Mouse (Mus musculus): ENCODE data around the gene 6030468B19Rik.

The 6030468B19Rik gene

DNA sequence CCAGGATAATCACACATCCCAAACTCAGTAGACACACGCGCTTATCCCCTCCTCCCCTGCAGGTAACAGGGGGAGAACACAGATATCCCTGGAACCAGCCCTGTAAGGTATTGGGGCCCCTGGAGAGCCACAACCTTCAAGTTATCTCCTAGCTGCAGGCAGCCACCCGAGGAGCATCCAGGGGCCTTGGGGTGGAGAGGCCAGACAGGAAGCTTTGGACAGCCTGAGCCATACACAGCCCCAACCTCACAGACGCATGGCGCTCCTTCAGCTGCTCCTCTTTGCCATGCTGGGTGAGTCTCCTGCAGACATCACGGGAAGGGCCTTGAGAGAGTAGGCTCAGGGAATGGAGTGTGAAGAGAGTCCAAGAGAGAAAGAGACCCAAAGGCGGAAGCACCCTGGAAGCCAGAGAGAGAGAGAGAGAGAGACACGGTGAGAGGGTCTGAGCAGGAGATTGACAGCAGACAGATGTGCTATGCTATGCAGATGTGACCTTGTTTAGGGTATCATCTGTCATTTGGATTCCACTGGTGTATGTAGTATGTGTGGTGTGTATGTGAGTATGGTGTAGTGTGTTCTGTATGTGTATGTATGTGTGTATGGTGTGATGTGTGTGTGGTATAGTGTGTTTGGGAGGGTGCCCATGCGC is at the start of gene 6030468B19Rik:
Gene 6030468B19Rik, plus strand, starts transcription at position 150 of the 649 bp plus-strand sequence.
- DNase-seq (ENCODE audit: low read depth, low spot score): no peak

DNA sequence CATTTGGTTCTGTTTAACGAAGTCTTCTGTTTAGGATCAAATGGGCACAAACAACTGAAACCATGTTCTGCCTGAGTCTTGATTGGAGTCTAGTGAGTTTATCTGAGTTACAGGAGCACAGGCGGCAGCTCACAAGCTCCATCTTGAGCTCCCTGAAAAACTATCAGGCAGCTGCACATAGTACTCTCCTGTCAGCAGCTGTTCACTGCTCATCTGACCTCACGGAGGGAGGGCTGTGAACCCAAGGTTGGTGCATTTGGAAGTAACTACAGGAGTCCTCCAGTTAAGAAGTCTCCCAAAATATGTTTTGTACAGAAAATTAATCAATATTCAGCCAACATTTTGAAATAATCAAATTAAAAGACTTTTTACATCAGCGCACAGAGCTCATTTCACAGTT is 48.8 kb upstream of the 6030468B19Rik start:
- DNase-seq (ENCODE audit: low read depth, low spot score): no peak

DNA sequence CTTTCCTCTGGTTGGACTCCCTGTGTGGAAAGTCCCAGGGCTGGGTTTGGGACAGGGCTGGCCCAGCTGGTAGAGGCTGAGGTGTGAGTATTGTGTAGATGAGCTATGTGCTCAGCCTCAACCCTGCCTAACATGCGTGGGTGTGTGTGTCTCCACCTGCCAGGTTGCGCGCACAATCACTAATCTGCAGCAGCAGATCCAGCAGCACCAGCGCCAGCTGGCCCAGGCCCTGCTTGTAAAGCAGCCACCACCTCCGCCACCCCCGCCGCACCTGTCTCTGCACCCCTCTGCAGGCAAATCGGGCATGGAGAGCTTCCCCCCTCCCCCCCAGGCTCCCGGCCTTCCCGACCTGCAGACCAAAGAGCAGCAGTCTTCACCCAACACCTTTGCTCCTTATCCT is 48.0 kb upstream of the 6030468B19Rik start:
- DNase-seq (ENCODE audit: low read depth, low spot score): no peak

DNA sequence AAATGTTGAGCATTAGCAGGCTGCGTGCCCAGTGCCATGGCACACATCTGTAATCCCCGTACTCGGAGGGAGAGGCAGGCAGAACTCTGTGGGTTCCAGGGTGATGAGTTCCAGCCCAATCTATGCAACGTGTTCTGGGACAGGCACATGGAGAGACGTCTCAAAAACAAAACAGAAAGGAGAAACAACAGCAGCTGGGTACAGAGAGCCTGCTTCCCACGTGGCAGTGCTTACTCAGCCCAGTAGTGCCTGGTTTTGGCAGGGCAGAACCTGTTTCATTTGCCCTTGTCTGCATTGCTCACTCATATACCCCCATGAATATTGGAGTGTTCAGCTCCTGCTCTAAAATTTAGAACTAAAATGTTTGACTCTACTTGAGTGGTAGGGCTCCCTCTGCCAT is 45.9 kb upstream of the 6030468B19Rik start:
- no peak for DNase-seq (ENCODE audit: low read depth, low spot score)

DNA sequence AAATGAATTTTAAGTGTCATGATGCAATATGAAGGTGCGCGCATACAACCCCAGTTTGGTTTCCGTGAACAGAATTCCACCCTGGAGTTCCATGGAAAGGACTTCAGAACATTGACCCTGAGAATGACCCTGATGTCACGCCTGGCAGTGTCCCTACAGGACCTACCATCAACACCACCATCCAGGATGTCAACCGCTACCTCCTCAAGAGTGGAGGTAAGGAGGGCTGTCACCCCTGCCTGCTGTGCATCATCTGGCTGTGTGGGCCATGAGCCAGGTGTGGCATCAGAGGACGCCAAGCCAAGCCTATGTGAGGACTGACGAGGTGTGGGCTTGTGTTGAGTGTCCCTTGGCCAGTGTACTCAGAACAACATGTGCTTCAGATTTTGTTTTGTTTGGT is 41.6 kb upstream of the 6030468B19Rik start:
- no peak for DNase-seq (ENCODE audit: low read depth, low spot score)

DNA sequence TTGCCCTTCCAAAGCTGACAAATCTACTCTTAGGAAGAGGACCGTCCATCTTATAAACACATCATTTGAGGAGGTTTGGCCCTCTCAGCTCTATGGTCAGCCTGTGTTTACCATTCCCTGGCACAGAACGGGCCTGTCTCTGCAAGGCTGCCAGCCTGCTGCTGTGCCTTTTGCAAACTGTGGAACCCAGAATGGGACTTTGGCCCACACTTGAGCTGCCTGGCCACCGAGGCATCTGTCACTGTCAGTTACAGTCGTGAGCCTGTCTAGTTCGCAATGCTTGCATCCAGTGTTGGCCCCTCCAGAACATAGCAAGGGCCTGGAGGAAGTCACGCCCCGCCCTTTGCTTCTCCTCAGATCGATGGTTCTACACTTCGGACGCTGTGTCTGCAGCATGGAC is 38.2 kb upstream of the 6030468B19Rik start:
- DNase-seq (ENCODE audit: low read depth, low spot score): no peak

DNA sequence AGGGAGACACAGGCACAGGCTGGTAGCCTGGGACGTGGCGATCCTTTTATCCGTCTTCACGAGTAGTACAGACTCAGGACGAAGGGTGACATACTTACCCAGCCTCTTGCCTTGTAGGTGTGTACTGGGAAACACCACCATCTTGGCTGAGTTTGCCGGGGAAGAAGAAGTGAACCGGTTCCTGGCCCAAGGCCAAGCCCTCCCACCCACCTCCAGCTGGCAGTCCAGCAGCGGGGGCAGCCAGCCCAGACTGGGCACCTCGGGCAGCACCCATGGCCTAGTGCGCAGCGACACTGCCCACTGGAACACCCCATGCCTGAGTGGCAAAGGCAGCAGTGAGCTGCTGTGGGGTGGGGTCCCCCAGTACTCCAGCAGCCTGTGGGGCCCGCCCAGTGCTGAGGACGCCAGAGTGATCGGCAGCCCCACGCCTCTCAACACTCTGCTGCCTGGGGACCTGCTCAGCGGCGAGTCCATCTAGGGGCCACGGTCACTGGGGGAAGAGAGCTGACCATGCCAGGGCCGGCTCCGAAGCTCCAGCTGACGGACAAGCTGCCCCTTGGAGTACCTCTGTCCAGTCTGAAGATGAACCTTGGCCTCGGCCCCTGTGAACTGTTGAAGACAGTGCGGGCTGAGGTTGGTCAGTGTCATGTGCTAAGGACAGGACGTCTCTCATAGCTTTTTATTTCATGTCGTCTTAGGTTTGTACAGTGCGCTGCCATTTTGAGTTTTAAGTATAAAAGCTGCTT is 36.9 kb upstream of the 6030468B19Rik start:
- no peak for DNase-seq (ENCODE audit: low read depth, low spot score)

DNA sequence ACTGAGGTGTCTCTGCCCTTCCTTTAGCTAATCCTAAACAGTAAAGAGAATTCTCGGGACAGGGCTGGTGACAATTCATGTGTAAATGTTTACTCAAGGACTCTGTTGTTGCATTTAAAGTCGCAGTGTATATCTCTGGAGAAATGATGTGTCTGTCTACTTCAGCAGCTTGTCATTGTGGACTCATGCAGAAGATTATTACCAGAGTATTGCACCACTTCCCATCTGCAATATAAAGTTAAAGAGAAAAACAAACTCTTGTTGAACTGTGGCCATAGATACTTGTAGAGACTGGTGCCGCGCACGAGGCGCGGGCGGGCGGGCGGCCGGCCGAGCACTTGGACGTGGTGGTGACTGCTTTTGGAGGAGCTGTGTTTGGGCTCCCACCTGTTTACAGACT is 35.7 kb upstream of the 6030468B19Rik start:
- DNase-seq (ENCODE audit: low read depth, low spot score): no peak

DNA sequence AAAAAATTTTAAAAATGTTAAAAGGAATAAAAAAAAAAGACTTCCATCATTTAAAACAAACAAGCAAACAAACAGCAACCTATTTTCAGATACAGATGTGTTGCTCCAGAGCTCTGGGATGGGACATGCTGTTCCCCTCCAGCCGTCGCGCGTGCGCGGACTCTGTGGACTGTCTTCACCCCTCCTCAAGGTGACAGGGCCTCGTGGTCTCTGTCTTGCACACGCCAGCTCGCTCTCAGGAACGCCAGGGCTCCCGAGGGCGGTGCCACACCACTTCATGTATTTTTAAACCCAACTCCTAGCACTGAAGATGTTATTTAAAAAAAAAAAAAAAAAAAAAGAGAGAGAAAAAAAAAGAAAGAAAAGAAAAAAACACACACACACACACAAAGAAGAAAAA is 35.2 kb upstream of the 6030468B19Rik start:
- DNase-seq (ENCODE audit: low read depth, low spot score): no peak

DNA sequence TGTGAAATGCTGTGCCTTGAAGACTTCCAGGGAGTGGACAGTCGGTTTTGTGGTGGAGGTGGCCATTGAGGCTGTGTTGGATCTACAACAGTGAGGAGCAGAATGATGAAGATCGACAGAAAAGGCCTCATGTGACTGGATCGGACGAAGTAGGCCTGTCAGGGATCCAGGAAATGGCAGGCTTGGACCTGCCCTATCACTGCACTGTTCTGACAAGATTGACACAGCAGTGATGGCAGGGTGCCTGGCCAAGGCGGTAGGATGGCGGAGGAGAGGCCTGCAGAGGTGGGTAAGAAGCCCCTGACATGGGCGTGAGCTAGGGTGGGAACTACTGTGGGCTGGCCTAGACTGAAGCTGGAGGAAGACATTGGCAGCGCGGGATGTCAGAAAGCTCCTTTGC is 33.1 kb upstream of the 6030468B19Rik start:
- no peak for DNase-seq (ENCODE audit: low read depth, low spot score)

DNA sequence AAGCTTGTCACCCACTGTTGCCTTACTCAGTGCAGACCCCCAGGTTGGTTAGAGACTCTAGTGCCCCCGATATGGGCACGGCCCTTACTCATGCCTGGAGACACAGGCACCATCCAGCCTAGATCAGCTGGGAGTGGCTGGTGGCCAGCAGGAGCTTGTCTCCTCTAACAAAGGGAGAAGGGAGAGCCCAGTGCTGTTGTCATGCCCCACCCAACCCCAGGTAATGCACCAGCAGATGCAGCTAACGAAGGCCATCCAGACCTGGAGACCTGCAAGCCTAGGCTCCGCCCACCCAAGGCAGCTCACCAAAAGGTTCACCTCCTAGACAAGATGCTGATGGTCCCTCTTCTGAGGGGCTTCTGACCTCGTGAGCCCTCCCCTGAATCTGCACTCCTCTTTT is 32.1 kb upstream of the 6030468B19Rik start:
- no peak for DNase-seq (ENCODE audit: low read depth, low spot score)

DNA sequence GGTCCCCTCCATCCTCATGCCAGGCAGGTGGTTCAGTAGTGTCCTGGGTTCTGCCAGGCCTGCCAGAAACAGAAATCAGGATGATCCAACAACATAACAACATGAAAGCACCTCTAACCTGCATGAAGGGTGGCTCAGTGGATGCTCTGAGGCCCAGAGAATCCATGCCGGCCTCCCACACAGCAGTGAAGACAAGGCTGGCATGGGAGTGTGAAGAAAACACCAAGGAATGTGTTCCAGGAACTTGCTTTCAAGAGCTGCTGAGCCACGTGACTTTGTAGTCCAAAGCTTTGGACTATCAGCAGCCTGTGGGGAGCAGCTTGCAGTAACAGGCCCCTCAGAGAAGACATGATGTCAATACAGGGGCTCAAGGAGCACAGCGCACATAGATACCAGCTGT is 31.2 kb upstream of the 6030468B19Rik start:
- DNase-seq (ENCODE audit: low read depth, low spot score): no peak

DNA sequence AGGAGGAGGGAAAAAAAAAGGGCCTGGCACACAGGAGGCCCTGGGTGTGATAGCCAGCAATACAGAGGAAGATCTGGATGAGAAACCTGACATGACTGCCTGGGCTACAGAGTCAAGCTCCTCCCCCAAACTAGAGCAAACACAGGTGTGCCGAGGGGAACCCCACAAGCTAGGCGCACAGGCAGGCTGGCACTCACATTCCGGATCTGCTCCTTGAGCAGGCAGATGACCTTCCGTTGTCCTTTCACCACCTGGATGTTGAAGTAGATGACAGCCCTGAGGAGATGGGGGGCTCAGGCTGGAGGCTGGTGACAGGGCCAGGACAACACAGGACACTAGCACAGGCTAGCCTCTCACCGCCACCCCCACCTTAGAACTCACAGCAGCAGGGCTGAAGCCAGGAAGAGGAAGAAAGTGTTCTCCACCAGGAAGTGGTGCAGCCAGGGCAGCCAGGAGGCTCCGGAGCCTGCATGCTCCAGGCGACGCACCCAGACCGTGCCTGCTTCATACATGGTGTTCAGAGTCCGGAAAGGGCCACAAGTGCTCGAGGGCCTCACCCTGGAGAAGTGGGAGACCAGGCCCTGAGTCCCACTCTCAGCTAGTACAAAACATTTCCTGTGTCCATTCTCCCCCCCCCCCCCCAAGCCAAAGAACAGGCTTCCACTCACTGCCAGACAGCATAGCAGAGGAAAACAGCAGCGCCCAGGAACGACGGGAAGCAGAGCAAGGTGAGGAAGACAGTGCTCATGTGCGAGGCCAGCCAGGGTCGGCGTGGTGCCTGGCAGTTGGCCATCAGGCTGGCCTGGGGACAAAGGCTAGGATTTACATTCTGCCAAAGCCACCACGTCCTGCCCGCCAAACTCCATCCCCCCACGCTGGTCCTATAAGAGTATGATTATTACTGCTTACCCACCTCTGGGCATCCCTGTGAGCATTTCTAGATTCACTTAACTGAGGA is 28.5 kb upstream of the 6030468B19Rik start:
- DNase-seq (ENCODE audit: low read depth, low spot score): no peak

DNA sequence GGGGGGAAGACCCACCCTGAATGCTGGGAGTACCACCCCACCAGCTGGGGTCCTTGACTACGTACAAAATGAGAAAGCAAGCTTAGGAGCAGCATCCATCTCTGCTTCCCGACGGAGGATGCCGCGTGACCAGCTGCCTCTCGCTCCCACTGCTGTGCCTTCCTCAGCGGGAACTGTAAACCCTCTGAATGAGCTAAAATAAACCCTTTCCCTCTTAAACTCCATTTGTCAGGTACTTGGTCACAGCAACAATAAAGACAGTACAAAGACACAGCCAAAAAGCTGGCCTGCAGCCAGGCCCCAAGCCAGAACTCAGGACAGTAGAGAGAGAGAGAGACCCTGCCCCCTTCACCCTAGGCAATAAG is 27.8 kb upstream of the 6030468B19Rik start:
- no peak for DNase-seq (ENCODE audit: low read depth, low spot score)

DNA sequence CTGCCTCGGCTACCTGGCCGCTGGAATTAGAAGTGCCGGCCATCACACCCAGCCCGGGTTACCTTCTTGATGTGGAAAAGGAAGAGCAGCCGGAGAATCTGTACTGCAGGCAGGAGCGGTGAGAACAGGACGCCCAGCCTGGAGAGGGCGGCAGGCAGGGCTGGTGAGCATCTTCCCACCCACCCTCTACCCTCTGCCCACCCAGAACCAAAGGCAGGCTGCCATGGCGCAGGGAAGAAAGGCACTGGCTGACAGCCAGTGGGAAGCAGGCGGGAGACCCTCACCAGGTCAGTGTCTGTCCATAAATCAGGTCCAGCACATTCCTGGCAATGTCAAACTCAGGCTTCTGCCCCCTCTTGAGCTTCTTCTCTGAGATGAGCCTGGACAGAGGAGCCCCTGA is 27.1 kb upstream of the 6030468B19Rik start:
- no peak for DNase-seq (ENCODE audit: low read depth, low spot score)

DNA sequence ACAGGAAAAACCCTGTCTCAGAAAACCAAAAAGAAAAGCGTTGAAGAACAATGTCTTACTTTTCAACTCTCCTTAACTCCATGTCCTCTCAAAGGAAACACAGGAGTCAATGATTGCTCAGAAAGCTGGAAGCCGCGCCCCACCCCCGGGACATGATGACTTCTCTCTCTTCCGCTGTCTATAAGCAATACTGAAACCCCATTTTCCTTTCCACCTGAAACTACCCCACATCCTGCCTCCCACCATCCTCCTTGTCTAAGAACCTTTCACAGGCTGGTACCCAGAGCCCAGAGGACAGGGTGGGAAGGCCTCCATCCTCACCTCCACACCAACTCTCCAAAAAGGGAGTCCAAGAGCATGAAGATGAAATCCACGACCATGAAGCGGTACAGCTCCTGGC is 25.1 kb upstream of the 6030468B19Rik start:
- no peak for DNase-seq (ENCODE audit: low read depth, low spot score)

DNA sequence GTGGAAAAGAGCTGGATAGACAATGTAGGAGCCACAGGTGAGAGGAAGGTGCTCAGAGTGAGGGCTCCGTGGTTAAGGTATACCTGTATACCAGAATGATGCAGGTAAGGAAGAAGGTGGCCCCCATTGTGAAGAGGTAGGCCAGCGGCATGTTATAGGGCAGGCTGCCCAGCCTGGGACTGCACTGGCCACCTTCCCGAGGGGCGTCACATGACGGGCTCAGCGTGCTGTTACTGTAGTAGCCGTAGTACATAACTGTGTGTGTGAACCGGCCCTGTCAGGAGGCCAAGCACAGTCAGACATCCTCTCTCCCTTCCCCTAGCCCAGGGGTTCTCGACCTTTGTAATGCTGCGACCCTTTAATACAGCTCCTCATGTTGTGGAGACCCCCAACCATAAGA is 22.5 kb upstream of the 6030468B19Rik start:
- DNase-seq (ENCODE audit: low read depth, low spot score): no peak

DNA sequence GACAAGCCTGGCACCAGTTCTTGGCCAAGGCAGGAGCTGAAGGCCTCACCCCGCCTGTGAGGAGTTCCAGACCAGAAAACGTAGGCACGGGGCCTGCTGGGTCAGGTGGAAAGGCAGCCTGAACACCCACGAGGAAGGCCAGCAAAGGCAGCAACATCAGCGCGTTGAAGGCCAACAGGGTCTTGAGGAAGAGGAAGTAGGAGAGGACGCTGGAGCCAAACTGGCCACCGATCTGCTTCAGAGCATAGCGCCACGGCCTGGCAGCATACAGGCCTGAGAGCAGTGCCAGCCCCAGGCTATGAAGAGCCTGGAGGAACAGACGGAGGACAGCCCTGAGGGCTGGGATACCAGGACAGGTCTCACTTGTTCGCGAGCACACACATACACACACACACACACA is 21.9 kb upstream of the 6030468B19Rik start:
- no peak for DNase-seq (ENCODE audit: low read depth, low spot score)

DNA sequence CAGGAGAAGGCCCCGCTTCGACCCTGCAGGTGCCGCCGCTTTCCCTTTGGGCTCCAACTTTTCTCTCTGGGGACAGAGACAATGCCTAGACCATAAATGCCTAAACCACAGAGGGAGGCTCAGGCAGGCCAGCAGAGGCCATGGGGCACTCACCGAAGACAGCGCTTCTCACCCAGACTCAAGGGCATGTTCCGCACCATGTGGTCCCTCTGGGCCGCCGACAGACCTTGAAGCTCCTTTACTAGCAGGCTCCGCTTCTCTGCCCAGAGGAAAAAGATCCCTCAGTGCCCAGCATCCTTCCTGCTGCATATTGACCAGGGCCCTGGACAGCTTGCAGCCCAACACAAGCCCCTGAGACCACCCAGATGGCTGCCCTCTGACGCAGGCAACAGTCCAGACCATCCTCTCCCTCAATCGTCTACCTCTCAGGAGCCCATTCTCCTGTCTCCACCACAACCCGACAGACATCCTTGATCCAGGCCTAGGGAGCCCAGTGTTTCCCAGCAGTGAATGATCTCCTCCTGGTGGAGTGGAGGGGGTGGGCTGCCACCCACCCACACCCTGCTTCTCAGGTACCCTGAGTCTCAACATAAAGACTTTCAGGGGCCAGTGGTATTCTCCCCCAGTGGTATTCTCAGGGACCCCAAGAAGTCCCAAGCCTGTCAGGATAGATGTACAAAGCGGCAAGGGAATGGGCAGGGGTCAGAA is 21.2 kb upstream of the 6030468B19Rik start:
- no peak for DNase-seq (ENCODE audit: low read depth, low spot score)

DNA sequence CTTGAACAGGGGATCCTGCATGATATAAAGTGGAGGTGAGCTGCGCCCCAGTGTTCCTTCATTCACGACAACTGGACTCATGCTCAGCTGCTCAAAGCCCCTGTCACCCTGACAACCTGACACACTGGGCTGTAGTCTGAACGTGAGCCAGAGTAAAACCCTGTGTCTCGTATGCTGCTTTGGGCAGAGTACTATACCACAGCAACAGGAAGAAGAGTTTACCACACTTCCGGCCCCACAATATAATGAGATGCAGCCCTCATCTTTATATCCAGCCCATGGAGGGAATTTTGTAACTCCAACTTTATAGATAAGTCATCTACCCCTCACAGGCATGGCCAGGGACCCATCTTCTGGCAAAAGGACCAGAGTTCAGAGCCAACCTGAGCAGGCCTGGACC is 20.3 kb upstream of the 6030468B19Rik start:
- DNase-seq (ENCODE audit: low read depth, low spot score): no peak

DNA sequence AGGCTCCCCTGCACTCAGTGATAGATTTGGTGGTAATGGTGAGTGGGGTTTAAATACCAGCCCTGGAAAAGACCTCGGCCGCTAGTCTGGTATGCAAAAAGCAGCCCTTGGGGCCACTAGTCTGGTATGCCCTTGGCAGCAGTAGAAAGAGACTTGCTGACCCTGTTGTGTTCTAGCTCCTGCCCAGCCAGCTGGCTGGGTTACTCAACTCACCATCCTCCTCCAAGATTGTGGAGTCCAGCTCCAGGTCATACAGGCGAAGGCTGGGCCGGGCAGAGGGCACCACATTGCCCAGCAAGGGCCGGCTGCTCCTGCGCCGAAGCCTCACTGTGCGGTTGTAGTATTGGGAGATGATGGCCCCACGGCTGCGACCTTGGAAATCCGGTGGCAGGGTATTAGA is 19.4 kb upstream of the 6030468B19Rik start:
- no peak for DNase-seq (ENCODE audit: low read depth, low spot score)
